Mouse (Mus musculus) heart, embryonic 13.5 days (tissue): ENCODE measurements around the gene Tle3. TPM values are rescaled to one million over a fixed set of nuclear protein-coding genes. Genes with fewer than 3 reads are reported as not detected.

Experiments
- ATAC-seq: fragments of 200-750 bp; cut with Nextera tagmentation; 2 replicates; pipeline ENCODE4 v1.8.0; 2017; ENCODE audit warnings: moderate TSS enrichment; ENCODE audit not compliant: insufficient number of reproducible peaks, low FRiP score, low TSS enrichment; ENCODE audit errors: extremely low read depth
- H3K27ac ChIP-seq: fragments of 300-500 bp; sonication (generic); replicated peaks from 2 replicates; pipeline ENCODE4 v1.5.1; 2015; ENCODE audit warnings: moderate library complexity, mild to moderate bottlenecking, inconsistent platforms
- H3K27me3 ChIP-seq: fragments of 300-500 bp; sonication (generic); replicated peaks from 2 replicates; pipeline ENCODE4 v1.6.1; 2015; ENCODE audit warnings: mild to moderate bottlenecking, inconsistent platforms
- H3K36me3 ChIP-seq: fragments of 300-500 bp; sonication (generic); 2 replicates; pipeline ENCODE4 v1.6.1; 2015; ENCODE audit warnings: mild to moderate bottlenecking, inconsistent platforms
- H3K4me1 ChIP-seq: fragments of 300-500 bp; sonication (generic); 2 replicates; pipeline ENCODE4 v1.6.1; 2015; ENCODE audit warnings: inconsistent platforms
- H3K4me2 ChIP-seq: fragments of 300-500 bp; sonication (generic); 2 replicates; pipeline ENCODE4 v1.6.1; 2015; ENCODE audit warnings: inconsistent platforms, mild to moderate bottlenecking, moderate library complexity
- H3K4me3 ChIP-seq: fragments of 300-500 bp; sonication (generic); 2 replicates; pipeline ENCODE4 v1.5.1; 2015; ENCODE audit warnings: moderate library complexity, mild to moderate bottlenecking, inconsistent platforms
- H3K9ac ChIP-seq: fragments of 300-500 bp; sonication (generic); 2 replicates; pipeline ENCODE4 v1.6.1; 2015; ENCODE audit warnings: inconsistent platforms, mild to moderate bottlenecking, moderate library complexity
- H3K9me3 ChIP-seq: fragments of 300-500 bp; sonication (generic); 2 replicates; pipeline ENCODE4 v1.6.1; 2016; ENCODE audit warnings: inconsistent platforms
- WGBS: fragments of 180-500 bp; shearing (Covaris S2); methylation state at CpG from one replicate; pipeline ENCODE4 v1.1.7; 2015; ENCODE audit warnings: mixed read lengths; 5-methylcytosine and 5-hydroxymethylcytosine counted together
- polyA plus RNA-seq: library from polyadenylated mRNA; unstranded; fragments of >200 nt; fragmentation: Nextera tagmentation; extraction: Ambion mirVana; gene quantifications from 2 replicates; pipeline ENCODE4 v1.2.1, GENCODE M21; 2015

Gene Tle3
- polyA plus RNA-seq, 1 experiment from 2014 or later: 9.1 TPM

DNA sequence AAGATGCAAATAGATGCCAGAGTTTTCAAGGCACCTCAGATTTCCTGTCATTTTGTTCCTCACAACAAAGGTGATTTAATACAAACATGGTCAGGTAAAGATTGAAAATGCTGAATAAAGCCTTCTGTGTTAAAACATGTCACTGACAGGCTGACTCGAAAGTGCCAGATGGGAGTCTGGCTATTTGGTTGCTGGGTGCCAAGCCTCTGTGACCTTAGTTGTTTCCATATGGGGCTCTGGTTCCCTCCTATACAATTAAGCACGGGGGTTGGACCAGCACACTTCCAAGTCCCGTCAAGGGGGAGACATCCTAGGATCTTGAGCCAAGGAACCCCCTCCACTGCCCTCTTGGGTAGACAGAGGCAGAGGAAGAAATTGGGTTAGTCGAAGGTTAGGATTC lies 13.2 kb upstream of the Tle3 start:
- WGBS: 70% methylated on average over 4 of the region's 4 CpGs
- H3K9ac ChIP-seq: no peak overlapping the region
- no peak overlapping the region for H3K4me3 ChIP-seq
- H3K36me3 ChIP-seq: no peaks in the 10 kb centered on the region
- H3K4me1 ChIP-seq: peaks cover 22% of the 10 kb centered on the region
- H3K4me2 ChIP-seq: no peak overlapping the region
- H3K27me3 ChIP-seq: peaks cover 93% of the 10 kb centered on the region
- H3K27ac ChIP-seq: no peak overlapping the region
- H3K9me3 ChIP-seq: peaks cover 15% of the 10 kb centered on the region
- ATAC-seq: no peak

DNA sequence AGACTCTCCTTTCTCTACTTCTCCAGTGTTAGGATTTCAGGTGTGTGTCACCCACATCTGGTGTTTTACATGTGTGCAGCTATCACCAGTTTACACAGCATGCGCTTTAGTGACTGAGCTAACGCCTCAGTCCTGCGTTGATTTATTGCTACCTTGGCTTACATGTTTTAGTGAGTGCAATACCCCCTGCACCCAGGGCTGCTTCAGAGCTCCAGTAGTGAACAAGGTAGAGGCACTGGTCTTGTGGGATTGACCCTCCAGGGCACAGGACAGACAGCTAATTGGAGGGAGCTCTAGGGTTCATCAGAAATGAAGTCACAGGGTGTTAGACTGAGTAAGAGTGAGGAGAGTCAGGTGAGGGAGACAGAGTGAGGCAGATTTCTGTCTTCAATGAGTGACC lies 12.4 kb upstream of the Tle3 start:
- ATAC-seq: no peak
- 86% methylated on average over 3 of the region's 3 CpGs for WGBS
- Histone ChIP-seq H3K4me2 (no peak overlapping the region), H3K4me3 (no peak overlapping the region), H3K36me3 (no peaks in the 10 kb centered on the region), H3K27me3 (peaks cover 93% of the 10 kb centered on the region), H3K9ac (no peak overlapping the region), H3K9me3 (peaks cover 15% of the 10 kb centered on the region), H3K27ac (no peak overlapping the region), H3K4me1 (peaks cover 22% of the 10 kb centered on the region)

DNA sequence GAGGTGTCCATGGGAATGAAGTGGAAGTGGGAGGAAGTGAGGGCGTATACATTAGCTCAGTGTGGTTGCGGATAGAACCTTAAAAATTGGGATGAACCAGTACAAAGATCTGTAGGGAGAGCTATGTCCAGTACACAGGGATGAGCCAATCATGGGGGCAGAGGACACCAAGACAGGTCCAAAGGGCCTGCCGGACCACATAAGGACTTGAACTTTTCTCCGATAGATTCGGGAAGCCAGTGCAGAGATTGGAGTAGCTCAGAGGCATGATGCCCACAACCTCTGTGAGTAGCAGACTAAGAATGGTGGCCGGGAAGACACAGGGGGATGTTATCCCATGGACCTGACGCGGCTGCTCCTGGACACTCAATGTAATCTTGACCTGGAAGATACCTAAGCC lies 12.0 kb upstream of the Tle3 start:
- no peak overlapping the region for H3K27ac ChIP-seq
- H3K36me3 ChIP-seq: no peaks in the 10 kb centered on the region
- no peak overlapping the region for H3K4me3 ChIP-seq
- 79% methylated on average over 8 of the region's 8 CpGs for WGBS
- H3K9me3 ChIP-seq: peaks cover 15% of the 10 kb centered on the region
- H3K4me2 ChIP-seq: no peak overlapping the region
- ATAC-seq: no peak
- no peak overlapping the region for H3K9ac ChIP-seq
- H3K4me1 ChIP-seq: peaks cover 22% of the 10 kb centered on the region
- H3K27me3 ChIP-seq: peaks cover 93% of the 10 kb centered on the region

DNA sequence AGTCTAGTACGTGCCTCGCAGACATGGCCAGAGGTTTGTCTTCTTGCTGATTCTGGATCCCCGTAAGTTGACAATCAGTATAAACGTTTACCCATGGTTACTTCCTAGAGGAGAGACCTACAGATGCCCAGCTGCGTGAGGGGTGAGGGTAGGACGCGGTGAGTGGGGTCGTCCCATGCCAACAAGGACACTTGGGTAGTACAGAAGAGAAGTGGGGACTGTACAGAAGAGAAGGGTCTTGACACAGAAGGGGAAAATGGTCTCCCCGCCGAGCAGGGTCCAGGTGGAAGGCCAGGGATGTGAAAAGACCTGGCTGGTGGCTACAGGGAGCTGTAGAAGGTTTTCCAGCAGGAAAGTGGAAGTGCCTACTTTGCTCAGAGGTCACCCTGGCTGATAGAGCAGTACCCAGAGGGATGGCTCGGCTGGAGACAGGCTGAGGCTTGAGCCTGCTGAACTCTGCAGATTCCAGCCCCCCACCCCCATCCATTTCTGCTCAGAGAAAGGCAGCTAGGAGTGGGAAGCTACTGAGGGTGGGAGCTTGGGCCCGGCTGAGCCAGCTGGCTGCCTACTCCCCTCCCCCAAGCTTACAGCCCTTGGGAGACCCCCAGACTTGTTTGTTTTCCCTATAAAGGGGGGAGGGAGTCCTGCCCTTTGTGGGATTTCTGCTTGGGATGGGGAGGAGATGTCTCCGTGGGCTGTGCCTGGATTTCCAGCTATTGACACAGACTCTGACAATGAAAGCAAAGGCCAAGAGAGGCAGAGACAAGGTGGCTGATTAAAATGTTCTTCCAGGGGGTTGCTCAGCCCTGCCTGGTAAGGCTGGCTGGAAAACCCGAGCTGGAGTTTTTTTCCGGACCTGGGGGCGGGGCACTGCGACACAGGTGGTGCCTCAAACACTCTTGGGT lies 11.2 kb upstream of the Tle3 start:
- H3K36me3 ChIP-seq: no peaks in the 10 kb centered on the region
- H3K27ac ChIP-seq: peak overlapping the region; percentile 69
- peak overlapping the region; percentile 60 for H3K4me2 ChIP-seq
- H3K9ac ChIP-seq: peak overlapping the region; percentile 21
- H3K27me3 ChIP-seq: peaks cover 93% of the 10 kb centered on the region
- WGBS: 24% methylated on average over 17 of the region's 17 CpGs
- H3K9me3 ChIP-seq: peaks cover 15% of the 10 kb centered on the region
- peaks cover 22% of the 10 kb centered on the region for H3K4me1 ChIP-seq
- peak overlapping the region; percentile 22 for H3K4me3 ChIP-seq
- peak; percentile 65 for ATAC-seq

DNA sequence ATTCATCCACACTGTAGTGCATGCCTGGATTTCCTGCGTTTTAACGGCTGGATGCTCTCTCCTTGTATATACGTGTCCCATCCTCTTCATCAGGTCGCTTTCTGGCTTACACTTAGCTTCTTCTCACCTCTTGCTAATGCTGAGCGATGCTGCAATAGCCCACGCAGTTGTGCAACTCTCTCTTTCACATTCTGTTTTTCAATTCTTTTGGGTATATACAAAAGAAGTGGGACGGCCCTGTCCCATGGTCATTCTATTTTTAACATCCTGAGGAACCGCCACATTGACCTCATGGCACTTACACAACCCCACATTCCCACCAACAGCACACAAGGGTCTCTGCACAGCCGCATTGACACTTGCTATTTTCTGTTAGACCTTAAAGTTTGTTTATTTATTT lies 9.0 kb upstream of the Tle3 start:
- no peak for ATAC-seq
- no peak overlapping the region for H3K4me2 ChIP-seq
- no peak overlapping the region for H3K4me3 ChIP-seq
- H3K4me1 ChIP-seq: peaks cover 29% of the 10 kb centered on the region
- H3K36me3 ChIP-seq: no peaks in the 10 kb centered on the region
- H3K27ac ChIP-seq: no peak overlapping the region
- 61% methylated on average over 9 of the region's 9 CpGs for WGBS
- peaks cover 95% of the 10 kb centered on the region for H3K27me3 ChIP-seq
- no peak overlapping the region for H3K9ac ChIP-seq
- no peaks in the 10 kb centered on the region for H3K9me3 ChIP-seq

DNA sequence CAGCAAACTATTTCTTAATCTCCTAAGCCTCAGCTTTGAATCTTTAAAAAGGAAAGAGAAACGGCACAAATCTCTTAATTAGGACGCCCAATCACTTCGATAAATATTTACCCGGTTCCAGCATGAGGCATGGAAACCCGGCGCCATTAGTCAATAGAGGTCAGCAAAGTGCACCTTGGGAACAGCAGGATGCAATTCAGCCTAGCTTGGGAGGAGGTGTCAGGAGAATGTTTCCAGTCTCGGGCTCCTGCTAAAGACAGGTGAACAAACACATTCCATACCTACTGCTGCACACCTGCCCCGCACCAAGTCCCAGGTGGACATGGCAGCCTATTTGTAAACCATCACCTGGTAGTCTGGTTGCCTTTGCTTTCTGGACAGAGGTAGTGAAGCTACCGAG lies 6.1 kb upstream of the Tle3 start:
- no peak overlapping the region for H3K4me2 ChIP-seq
- no peak overlapping the region for H3K9ac ChIP-seq
- peaks cover 69% of the 10 kb centered on the region for H3K27me3 ChIP-seq
- 40% methylated on average over 9 of the region's 9 CpGs for WGBS
- H3K4me3 ChIP-seq: no peak overlapping the region
- peaks cover 41% of the 10 kb centered on the region for H3K4me1 ChIP-seq
- no peaks in the 10 kb centered on the region for H3K9me3 ChIP-seq
- no peaks in the 10 kb centered on the region for H3K36me3 ChIP-seq
- ATAC-seq: no peak
- H3K27ac ChIP-seq: no peak overlapping the region

DNA sequence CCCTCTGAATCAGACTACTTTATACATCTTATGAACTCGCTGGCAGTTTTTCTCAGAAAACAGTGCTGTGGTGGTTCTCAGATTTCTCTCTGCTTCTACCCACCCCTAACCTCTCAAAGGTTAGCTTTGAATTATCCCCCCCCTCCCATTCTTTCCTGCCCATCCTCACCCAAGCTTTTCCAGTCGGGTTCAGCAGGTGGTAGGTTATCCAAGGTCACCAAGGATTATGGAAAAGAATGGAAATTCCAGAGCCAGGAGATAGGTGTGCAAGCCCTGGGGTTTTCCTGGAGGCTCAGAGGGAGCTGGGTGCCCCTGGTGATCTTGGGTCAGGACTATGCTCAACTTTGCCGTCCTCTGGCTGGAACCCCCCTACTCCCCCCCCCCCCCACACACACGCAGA lies 5.0 kb upstream of the Tle3 start:
- no peak for ATAC-seq
- Histone ChIP-seq H3K9me3 (no peaks in the 10 kb centered on the region), H3K4me1 (peaks cover 40% of the 10 kb centered on the region), H3K9ac (no peak overlapping the region), H3K36me3 (no peaks in the 10 kb centered on the region), H3K27me3 (peaks cover 61% of the 10 kb centered on the region), H3K4me3 (no peak overlapping the region), H3K4me2 (no peak overlapping the region), H3K27ac (no peak overlapping the region)
- 35% methylated on average over 4 of the region's 4 CpGs for WGBS

DNA sequence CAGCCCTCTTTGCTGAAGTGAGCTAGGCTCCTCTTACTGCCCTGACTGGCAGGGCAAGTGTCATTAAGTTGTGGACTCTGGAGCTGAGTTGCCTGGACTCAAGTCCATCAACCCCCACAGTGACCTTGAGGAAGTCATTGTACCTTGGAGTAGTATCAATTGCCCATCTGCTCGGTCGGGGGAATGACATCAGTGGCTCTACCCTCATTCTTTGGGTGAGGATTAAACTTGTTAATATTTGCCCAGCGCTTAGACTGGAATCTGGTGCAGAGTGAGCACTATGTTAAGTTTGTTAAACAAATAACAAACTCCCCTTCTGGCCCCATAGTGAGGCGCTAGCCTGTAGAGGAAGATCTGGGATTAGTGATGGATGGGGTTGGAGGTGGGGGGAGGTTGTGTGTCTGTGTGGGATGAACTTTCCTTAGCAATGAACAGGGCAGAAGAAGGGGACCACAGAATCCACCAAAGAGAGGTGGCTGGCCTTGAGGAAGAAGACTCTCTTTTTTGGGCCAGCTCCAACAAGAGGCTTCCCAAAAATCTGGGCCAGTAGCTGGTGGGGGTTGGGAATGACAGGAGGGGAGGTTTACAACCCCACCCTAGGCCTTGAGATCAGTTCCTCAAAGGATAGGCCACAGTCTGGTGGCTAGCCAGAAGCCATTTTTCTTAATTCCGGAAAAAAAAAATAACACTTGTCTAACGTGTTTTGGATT lies 4.2 kb upstream of the Tle3 start:
- WGBS: 29% methylated on average over 6 of the region's 6 CpGs

DNA sequence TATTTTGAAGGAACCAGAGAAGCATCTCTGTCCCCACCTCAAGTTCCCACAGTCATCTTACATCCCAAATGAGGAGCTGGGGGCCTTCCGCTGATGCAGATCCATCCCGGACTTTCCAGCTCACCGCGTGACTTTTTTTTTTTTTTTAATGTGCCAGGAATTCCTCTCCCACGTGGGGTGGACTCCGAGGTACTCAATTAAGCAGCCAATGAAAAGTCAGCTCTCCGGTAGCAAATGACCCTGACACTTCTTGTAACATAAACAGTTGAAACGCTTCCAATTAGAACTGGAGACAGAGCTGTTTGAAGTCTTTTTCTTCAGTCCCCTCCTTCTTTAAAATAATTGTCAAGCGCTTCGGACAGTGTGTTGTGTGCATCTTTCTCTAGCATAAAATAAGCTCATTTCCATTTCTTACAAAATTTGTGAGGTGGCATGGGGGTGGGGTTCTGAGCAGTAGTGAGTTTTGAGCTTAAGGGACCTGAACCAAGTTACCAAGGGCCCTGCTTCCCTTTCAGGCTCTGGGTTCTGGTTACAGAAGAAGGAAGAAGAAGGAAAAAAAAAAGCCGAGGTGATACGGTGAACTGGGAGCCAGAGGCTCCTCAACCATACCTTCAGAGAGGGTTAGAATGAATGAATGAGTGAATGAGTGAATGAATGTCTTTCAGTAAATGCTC lies 3.5 kb upstream of the Tle3 start:
- 0 out of 2 replicates have a peak overlapping the region, but pooled peaks have one; percentile 9 for H3K9ac ChIP-seq
- H3K36me3 ChIP-seq: no peaks in the 10 kb centered on the region
- H3K9me3 ChIP-seq: no peaks in the 10 kb centered on the region
- peak overlapping the region; percentile 41 for H3K4me3 ChIP-seq
- no peak for ATAC-seq
- peak overlapping the region; percentile 49 for H3K27ac ChIP-seq
- WGBS: 1% methylated on average over 12 of the region's 12 CpGs
- H3K4me1 ChIP-seq: peaks cover 51% of the 10 kb centered on the region
- H3K4me2 ChIP-seq: peak overlapping the region; percentile 96
- peaks cover 49% of the 10 kb centered on the region for H3K27me3 ChIP-seq

More for the DNA sequence above, 4.2 kb upstream of the Tle3 start:
- H3K4me3 ChIP-seq: no peak overlapping the region
- no peak for ATAC-seq
- peaks cover 45% of the 10 kb centered on the region for H3K4me1 ChIP-seq
- H3K36me3 ChIP-seq: no peaks in the 10 kb centered on the region
- no peak overlapping the region for H3K4me2 ChIP-seq
- H3K9ac ChIP-seq: no peak overlapping the region
- no peak overlapping the region for H3K27ac ChIP-seq
- H3K9me3 ChIP-seq: no peaks in the 10 kb centered on the region
- H3K27me3 ChIP-seq: peaks cover 53% of the 10 kb centered on the region

DNA sequence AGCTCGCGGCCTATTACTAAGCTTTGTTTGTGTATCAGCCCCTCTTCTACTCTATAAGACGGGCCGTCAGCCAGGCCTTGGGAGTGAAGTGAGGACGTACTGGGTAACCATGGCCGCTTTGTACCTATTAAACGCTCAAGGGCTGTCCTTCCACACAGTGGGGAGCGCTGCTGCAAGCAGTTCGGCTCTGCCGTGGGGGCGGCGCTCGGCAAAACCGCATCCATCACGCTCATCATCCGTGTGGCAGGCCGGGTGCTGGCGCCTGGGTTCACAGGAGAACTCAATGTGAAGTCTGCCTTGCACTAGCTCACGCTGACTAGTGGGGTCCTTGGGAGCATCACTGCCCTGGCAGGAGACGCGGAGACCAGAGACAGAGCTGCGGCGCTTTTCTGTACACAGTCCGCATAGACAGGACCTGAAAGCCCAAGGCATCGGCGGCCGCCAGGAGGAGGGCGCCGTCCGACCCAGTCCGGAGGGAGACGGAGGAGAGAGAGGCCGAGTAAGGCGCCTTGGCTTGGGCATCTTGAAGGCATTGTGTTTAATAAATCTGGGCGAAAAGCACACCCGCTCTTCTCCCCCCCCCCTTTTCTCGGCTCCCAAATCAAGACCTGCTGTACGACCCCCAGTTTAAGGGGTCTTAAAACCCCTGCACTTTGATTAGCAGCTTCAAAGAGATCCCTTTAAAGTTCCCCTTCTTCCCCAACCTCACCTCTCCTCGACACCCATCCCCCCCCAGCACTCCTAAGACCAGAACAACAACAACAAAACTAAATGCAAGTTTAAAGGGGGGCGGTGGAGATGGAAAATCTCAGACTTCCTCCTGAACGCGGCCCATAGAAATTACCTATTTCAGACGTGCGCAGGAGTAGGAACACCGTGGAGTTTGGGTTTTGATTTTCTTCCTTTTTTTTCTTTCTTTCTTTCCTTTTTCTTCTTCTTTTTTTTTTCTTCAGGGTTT lies 2.6 kb upstream of the Tle3 start:
- peak overlapping the region; percentile 41 for H3K4me3 ChIP-seq
- peaks cover 49% of the 10 kb centered on the region for H3K27me3 ChIP-seq
- H3K36me3 ChIP-seq: no peaks in the 10 kb centered on the region
- H3K9ac ChIP-seq: peak overlapping the region; percentile 71
- under 1% methylated on average over 45 of the region's 45 CpGs for WGBS
- no peaks in the 10 kb centered on the region for H3K9me3 ChIP-seq
- H3K4me2 ChIP-seq: peak overlapping the region; percentile 96
- H3K4me1 ChIP-seq: peaks cover 60% of the 10 kb centered on the region
- peak overlapping the region; percentile 49 for H3K27ac ChIP-seq
- ATAC-seq: no peak
